Mouse (Mus musculus) limb, embryonic 13.5 days (tissue): ENCODE measurements around the gene D730048I06Rik. TPM values are rescaled to one million over a fixed set of nuclear protein-coding genes. Genes with fewer than 3 reads are reported as not detected.
"Not testable (repeated sequence)": the region's sequence is repeated elsewhere in the genome, so short reads cannot be mapped to it uniquely, and the experiment has no call there.

Experiments used
- ATAC-seq: fragments of 200-750 bp; cut with Nextera tagmentation; 2 replicates; pipeline ENCODE4 v1.8.0; 2017; ENCODE audit warnings: low read depth, moderate number of reproducible peaks, moderate TSS enrichment; ENCODE audit not compliant: low FRiP score
- H3K27ac ChIP-seq: fragments of 300-500 bp; sonication (generic); 2 replicates; pipeline ENCODE4 v1.5.1; 2015; ENCODE audit warnings: inconsistent platforms, mild to moderate bottlenecking, moderate library complexity
- H3K27me3 ChIP-seq: fragments of 300-500 bp; sonication (generic); 2 replicates; pipeline ENCODE4 v1.6.1; 2015; ENCODE audit warnings: mild to moderate bottlenecking, inconsistent platforms
- H3K36me3 ChIP-seq: fragments of 300-500 bp; sonication (generic); 2 replicates; pipeline ENCODE4 v1.6.1; 2015; ENCODE audit warnings: inconsistent platforms, mild to moderate bottlenecking, moderate library complexity
- H3K4me1 ChIP-seq: fragments of 300-500 bp; sonication (generic); 2 replicates; pipeline ENCODE4 v1.6.1; 2015; ENCODE audit warnings: inconsistent platforms
- H3K4me2 ChIP-seq: fragments of 300-500 bp; sonication (generic); replicated peaks from 2 replicates; pipeline ENCODE4 v1.6.1; 2015; ENCODE audit warnings: inconsistent platforms, mild to moderate bottlenecking, moderate library complexity
- H3K4me3 ChIP-seq: fragments of 300-500 bp; sonication (generic); 2 replicates; pipeline ENCODE4 v1.5.1; 2015; ENCODE audit warnings: moderate library complexity, mild to moderate bottlenecking, inconsistent platforms
- H3K9ac ChIP-seq: fragments of 300-500 bp; sonication (generic); 2 replicates; pipeline ENCODE4 v1.6.1; 2015; ENCODE audit warnings: mild to moderate bottlenecking, inconsistent platforms
- H3K9me3 ChIP-seq: fragments of 300-500 bp; sonication (generic); 2 replicates; pipeline ENCODE4 v1.6.1; 2016; ENCODE audit warnings: inconsistent platforms
- WGBS: fragments of 180-500 bp; shearing (Covaris S2); methylation state at CpG from one replicate; pipeline ENCODE4 v1.1.7; 2015; 5-methylcytosine and 5-hydroxymethylcytosine counted together
- polyA plus RNA-seq: library from polyadenylated mRNA; unstranded; fragments of >200 nt; fragmentation: Nextera tagmentation; extraction: Ambion mirVana; gene quantifications from 2 replicates; pipeline ENCODE4 v1.2.1, GENCODE M21; 2015

D730048I06Rik gene
- polyA plus RNA-seq, result not detected in 2 replicates

DNA sequence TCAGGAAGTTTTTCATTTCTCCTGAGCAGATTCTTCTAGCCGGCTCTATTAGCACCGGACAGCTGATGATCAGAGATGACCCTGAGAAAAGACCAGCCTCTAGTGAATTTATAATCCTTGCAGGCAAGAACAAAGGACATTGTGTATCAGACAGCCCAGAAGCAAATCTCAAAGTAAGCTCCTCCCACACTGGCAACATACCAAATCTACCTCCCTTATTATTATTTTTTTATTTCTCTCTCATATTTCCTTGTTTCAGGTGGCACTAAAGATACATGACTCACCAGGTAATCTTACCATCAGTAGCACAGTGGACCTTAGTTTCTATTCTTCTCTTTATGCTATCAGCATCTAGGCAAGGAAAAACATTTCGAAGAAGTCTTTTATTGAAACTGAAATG lies at the start of gene D730048I06Rik, which contains the start of gene Gm27235:
D730048I06Rik (minus strand) TSS at position 112 of the 400 bp plus-strand sequence.
Gm27235 (minus strand) TSS at position 101 of the 400 bp plus-strand sequence.
- ATAC-seq, result no peak
- Histone ChIP-seq H3K9me3 (0 out of 2 replicates have a peak, but pooled peaks cover under 1% of the 10 kb centered on the region), H3K4me1 (no peaks in the 10 kb centered on the region), H3K27ac (no peak within 1 kb of the TSS), H3K4me2 (no peak within 1 kb of the TSS), H3K27me3 (no peaks in the 10 kb centered on the region), H3K4me3 (no peak within 1 kb of the TSS), H3K36me3 (no peaks in the 10 kb centered on the region), H3K9ac (no peak within 1 kb of the TSS)
- 89% methylated on average over 3 of the region's 3 CpGs for WGBS

DNA sequence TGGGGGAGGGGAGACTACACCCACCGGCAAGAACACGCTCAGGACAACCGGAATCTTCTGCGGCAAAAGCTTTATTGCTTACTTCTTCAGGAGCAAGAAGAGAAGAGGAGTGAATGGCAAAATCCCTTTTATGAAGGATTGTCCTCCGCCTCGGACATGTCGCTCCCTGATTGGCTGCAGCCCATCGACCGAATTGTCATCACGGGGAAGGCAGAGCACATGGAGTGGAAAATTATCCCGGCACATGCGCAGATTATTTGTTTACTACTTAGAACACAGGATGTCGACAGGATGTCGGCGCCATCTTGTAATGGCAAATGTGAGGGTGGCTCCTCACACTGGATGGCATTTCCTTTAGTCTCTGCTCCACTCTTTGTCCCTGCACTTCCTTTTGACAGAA lies 28.0 kb upstream of the D730048I06Rik start:
- not testable (repeated sequence) for H3K4me1 ChIP-seq, H3K4me2 ChIP-seq, H3K9ac ChIP-seq, H3K27ac ChIP-seq, H3K4me3 ChIP-seq, H3K36me3 ChIP-seq, ATAC-seq, H3K27me3 ChIP-seq
- peaks cover 17% of the 10 kb centered on the region for H3K9me3 ChIP-seq
- 93% methylated on average over 15 of the region's 15 CpGs for WGBS

DNA sequence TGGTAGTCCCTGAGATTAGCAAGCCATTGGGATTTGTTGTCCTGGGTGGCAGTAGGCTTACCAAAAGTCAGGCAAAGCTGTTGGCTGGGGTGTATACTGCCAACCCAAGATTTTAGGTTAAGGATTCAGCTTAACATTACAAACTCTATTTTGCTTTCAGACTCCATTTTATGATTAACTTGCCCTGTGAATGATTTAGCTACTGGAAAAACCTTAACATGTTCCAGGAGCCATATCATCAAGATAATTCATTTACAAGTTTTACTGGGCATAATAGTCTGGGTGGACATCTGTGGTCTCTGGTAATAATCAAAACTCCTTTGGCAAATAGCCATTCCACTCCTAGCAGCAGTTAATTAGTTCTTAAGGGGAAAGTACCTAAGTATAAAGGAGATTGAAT lies 8.2 kb upstream of the D730048I06Rik start:
- Histone ChIP-seq H3K36me3 (no peaks in the 10 kb centered on the region), H3K4me1 (no peaks in the 10 kb centered on the region), H3K27me3 (no peaks in the 10 kb centered on the region), H3K4me2 (no peak overlapping the region), H3K9me3 (0 out of 2 replicates have a peak, but pooled peaks cover 4% of the 10 kb centered on the region), H3K27ac (no peak overlapping the region), H3K4me3 (no peak overlapping the region), H3K9ac (no peak overlapping the region)
- ATAC-seq, result no peak

DNA sequence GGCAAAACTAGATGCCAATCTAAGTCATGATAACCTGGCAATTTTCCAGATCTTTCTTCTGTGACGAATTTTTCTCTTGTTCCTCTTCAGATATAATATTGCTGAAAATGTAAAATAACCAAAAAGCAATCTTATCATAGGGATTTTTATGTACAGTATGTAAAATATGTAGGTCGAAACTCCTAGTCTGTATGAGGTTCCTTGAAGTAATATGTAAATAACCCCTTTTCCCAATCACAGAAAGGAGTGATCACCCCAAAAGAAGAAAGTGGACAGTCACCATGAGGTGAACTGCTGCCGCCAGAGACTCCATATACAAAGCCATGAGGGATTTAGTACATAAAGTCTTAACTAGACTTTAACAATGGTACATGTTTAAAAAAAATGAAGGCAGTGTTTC lies 11.9 kb downstream of the D730048I06Rik start, which contains the start of gene Gm17727:
Gm17727 (minus strand) TSS at position 101 of the 400 bp plus-strand sequence.
- WGBS, result 64% methylated on average over 3 of the region's 3 CpGs
- no peaks in the 10 kb centered on the region for H3K36me3 ChIP-seq
- ATAC-seq, result no peak

DNA sequence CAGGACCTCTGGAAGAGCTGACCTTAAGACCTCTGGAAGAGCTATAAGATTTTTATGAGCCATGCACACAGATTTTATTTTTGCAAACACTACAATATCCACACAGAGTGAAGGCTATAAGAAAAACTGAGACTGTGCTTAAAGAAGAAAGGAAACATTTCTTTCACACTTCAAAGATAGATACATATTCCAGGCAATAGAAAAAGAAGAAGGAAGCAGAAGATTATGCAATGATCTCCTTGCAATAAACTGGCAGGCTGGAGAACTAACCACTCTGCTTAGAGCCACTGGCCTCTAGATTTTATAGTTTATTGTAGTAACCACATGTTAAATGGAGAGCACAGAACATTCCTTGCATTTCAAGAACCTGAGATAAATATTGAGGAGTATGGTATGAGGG lies 33.1 kb downstream of the D730048I06Rik start:
- H3K36me3 ChIP-seq, result no peaks in the 10 kb centered on the region
- H3K9me3 ChIP-seq, result no peaks in the 10 kb centered on the region
- no peak for ATAC-seq
- H3K4me1 ChIP-seq, result no peaks in the 10 kb centered on the region
- H3K4me2 ChIP-seq, result no peak overlapping the region
- H3K9ac ChIP-seq, result no peak overlapping the region
- H3K4me3 ChIP-seq, result no peak overlapping the region
- no peaks in the 10 kb centered on the region for H3K27me3 ChIP-seq
- no peak overlapping the region for H3K27ac ChIP-seq

More for the DNA sequence above, 11.9 kb downstream of the D730048I06Rik start, which contains the start of gene Gm17727:
- Histone ChIP-seq H3K4me3 (no peak within 1 kb of the TSS), H3K4me1 (no peaks in the 10 kb centered on the region), H3K4me2 (no peak within 1 kb of the TSS), H3K27ac (no peak within 1 kb of the TSS), H3K9me3 (no peaks in the 10 kb centered on the region; the same call in 1 of the 2 replicates), H3K27me3 (no peaks in the 10 kb centered on the region), H3K9ac (no peak within 1 kb of the TSS)

DNA sequence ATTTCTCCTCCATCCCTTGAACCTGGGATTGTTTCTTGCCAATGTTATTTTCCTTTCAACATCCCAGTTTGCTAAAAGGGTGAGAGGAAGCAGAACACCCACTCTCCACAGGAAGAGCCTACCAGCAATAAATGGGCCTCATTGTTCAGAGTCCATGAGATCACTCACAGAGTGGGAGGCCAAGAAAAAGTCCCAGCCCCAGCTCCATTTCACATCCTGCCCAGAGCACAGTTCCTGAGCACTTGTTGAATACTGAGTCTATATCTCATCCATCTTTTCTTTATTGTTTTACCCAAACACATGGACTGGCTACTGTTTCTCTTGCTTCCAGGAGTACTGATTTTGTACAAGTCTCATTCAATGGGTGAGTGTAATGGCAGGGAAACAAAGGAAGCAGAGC lies 49.2 kb downstream of the D730048I06Rik start, which contains the start of gene Gm17677:
Gm17677 (plus strand) TSS at position 301 of the 400 bp plus-strand sequence.
- Histone ChIP-seq H3K27ac (no peak within 1 kb of the TSS), H3K9me3 (peaks cover 3% of the 10 kb centered on the region), H3K4me1 (no peaks in the 10 kb centered on the region), H3K27me3 (no peaks in the 10 kb centered on the region), H3K36me3 (no peaks in the 10 kb centered on the region), H3K4me2 (no peak within 1 kb of the TSS), H3K9ac (no peak within 1 kb of the TSS), H3K4me3 (no peak within 1 kb of the TSS)
- ATAC-seq, result no peak

Other genes with a start within 250 kb of the D730048I06Rik start
- 4.3 and 4.5 TPM in 2 replicates for gene Ddx25, start 231.6 kb downstream of the D730048I06Rik start, polyA plus RNA-seq
- gene Pus3, start 231.5 kb downstream of the D730048I06Rik start, polyA plus RNA-seq, result 21.2 and 21.6 TPM in 2 replicates
- 0.78 and 1.0 TPM in 2 replicates for gene Pate2, start 219.8 kb downstream of the D730048I06Rik start, polyA plus RNA-seq
- 16.6 and 18.2 TPM in 2 replicates for gene Hyls1, start 219.7 kb downstream of the D730048I06Rik start, polyA plus RNA-seq
- gene Pate4, start 178.2 kb downstream of the D730048I06Rik start, polyA plus RNA-seq, result not detected in 2 replicates
- gene Pate3, start 141.9 kb downstream of the D730048I06Rik start, polyA plus RNA-seq, result not detected in 2 replicates
- gene Pate1, start 102.7 kb downstream of the D730048I06Rik start, polyA plus RNA-seq, result 0.08 TPM in 1 of 2 replicates, not detected in the other
- gene Gm17677, start 49.1 kb downstream of the D730048I06Rik start, polyA plus RNA-seq, result not detected in 2 replicates
- not detected in 2 replicates for gene Gm17727, start 12.0 kb downstream of the D730048I06Rik start, polyA plus RNA-seq
- not detected in 2 replicates for gene Gm27235, start within 50 bp of the D730048I06Rik start, polyA plus RNA-seq
- gene 9230110F15Rik, start 54.0 kb upstream of the D730048I06Rik start, polyA plus RNA-seq, result not detected in 2 replicates
- not detected in 2 replicates for gene 9230113P08Rik, start 118.3 kb upstream of the D730048I06Rik start, polyA plus RNA-seq